Mouse (Mus musculus): ENCODE data around the gene Gm7879.

DNA sequence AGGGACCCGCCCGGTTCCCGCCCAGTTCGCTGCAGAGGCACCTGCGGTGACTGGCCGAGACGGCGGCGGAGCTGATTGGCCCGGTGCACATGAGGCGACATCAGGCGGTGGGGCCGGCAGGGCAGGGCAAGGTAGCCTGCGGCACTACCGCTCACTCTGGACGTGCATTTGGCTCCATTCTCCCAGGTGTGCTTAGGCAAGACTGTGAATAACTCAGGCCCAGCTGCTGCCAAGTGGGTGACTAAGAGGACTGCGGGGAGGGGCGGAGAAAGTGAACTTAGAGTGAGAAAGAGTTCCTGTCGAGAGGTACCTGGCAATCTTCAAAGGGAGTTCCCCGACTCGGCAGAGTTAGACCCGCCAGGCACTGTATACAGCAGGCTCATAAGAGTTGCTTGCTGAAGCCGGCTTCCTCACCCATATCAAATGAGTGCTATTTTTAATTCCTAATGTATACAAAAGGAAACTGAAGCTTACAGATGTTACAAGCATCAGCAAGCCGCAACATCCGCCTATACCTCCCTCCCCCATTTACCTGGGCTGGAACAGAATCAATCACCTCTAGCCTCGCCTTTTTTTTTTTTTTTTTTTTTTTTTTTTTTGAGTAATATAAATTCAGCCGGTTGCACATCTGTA is 35.3 kb downstream of the Gm7879 start:
- no peak for TF ChIP-seq POLR2A (IDR thresholded peaks at IDR 0.05; ENCODE audit: borderline replicate concordance, insufficient read depth, low read length)
- no peak for TF ChIP-seq CTCF (IDR thresholded peaks at IDR 0.05; ENCODE audit: borderline replicate concordance, insufficient read depth, low read depth, low read length)
